Mouse (Mus musculus): ENCODE measurements around the gene Tyro3. TPM values are rescaled to one million over a fixed set of nuclear protein-coding genes. Genes with fewer than 3 reads are reported as not detected.

The Tyro3 gene
- polyA plus RNA-seq, 1 experiment from 2014 or later, result 15.7 TPM

DNA sequence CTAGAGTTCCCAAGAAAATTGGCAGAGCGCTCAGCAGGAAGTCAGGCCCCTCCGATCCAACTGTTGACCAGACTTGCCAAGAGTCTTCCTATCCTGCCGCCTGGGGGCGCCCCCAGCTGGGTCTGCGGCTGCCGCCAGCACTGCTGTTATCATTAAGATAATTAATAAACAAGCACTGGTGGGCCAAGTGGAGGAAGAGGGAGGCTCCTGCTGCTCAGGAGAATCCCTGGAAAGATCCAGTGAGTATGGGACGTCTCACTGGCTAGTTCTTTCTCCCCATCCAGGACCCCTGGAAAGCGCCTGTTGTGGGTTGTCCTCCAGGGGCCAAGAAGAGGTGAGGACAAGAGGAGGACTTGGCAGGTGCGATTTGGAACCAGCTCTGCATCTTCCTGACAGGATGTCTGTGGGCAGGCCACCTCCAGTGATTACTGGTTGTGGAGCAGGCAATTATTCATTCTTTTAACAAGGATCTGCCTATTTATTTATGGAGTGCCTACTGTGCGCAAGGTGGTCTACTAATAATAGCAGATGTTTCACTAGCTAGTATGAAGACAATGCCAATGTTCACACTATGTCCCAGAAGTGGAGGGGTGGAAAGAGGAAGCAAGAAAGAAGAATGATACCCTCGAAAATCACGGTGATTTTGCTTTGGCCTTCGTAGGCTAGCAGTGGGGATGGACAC is 854 bp downstream of the Tyro3 start:
- ATAC-seq, result no peak
- Histone ChIP-seq H3K27me3 (peaks cover 39% of the 10 kb centered on the region), H3K9me3 (no peaks in the 10 kb centered on the region), H3K4me2 (replicated peaks) (peak overlapping the region; percentile 97; the same call in 1 of the 2 replicates), H3K4me1 (replicated peaks) (peaks cover 31% of the 10 kb centered on the region), H3K9ac (replicated peaks) (no peak overlapping the region), H3K36me3 (no peaks in the 10 kb centered on the region), H3K4me3 (replicated peaks) (no peak overlapping the region; the same call in 1 of the 2 replicates), H3K27ac (no peak overlapping the region)
- WGBS, result 9% methylated on average over 13 of the region's 13 CpGs

DNA sequence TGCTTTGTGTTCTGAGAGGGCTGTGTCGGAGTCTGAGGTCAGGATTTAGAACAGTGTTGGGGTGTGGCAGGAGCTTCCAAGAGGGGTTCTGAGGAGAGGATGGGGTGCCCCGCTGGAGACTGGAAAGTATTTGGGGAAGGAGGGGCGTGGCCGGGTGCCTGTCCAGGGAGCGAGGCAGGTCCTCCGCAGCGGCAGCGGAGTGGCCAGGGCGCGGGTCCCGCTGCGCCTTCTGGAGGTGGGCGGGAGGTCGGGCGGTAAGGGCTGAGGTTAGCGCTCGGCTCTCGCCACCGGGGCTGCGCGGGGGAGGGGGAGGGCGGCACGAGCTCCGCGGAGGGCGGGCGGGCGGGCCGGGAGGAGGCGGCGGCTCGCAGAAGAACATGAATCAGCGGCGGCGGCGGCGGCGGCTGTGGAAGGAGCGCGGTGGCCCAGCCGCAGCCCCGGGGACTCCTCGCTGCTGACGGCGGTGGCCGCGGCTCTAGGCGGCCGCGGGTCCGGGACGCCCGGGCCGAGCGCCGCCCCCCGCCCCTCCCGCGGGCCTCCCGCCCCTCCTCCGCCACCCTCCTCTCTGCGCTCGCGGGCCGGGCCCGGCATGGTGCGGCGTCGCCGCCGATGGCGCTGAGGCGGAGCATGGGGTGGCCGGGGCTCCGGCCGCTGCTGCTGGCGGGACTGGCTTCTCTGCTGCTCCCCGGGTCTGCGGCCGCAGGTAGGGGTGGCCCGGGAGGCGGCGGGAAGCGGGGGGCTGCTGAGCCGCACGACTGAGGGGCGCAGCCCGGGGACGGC is 1.8 kb downstream of the Tyro3 start:
- ATAC-seq, result peak; percentile 69
- Histone ChIP-seq H3K36me3 (no peaks in the 10 kb centered on the region), H3K9me3 (no peaks in the 10 kb centered on the region), H3K4me3 (replicated peaks) (peak overlapping the region; percentile 80), H3K27ac (peak overlapping the region; percentile 14; the same call in 1 of the 2 replicates), H3K9ac (replicated peaks) (peak overlapping the region; percentile 87), H3K4me1 (replicated peaks) (peaks cover 41% of the 10 kb centered on the region), H3K27me3 (peaks cover 40% of the 10 kb centered on the region), H3K4me2 (replicated peaks) (peak overlapping the region; percentile 97)
- WGBS, result under 1% methylated on average over 55 of the region's 89 CpGs

- H3K27me3 ChIP-seq, result peaks cover 36% of the 10 kb centered on the region
- 0 out of 2 replicates have a peak overlapping the region, but pooled peaks have one; percentile 14 for H3K27ac ChIP-seq
- peaks cover 47% of the 10 kb centered on the region for H3K4me1 ChIP-seq (replicated peaks)
- no peaks in the 10 kb centered on the region for H3K36me3 ChIP-seq
- peak overlapping the region; percentile 80 for H3K4me3 ChIP-seq (replicated peaks)
- peak; percentile 8 for ATAC-seq
- H3K9ac ChIP-seq (replicated peaks), result peak overlapping the region; percentile 87
- H3K9me3 ChIP-seq, result no peaks in the 10 kb centered on the region
- H3K4me2 ChIP-seq (replicated peaks), result peak overlapping the region; percentile 97
- WGBS, result under 1% methylated on average over 20 of the region's 27 CpGs
Observed at GRCm38 (mm10) chr2:119799961-119800550, 2.5 kb downstream of the Tyro3 start.

- Histone ChIP-seq H3K9me3 (no peaks in the 10 kb centered on the region), H3K27me3 (peaks cover 36% of the 10 kb centered on the region), H3K27ac (no peak overlapping the region), H3K4me3 (replicated peaks) (peak overlapping the region; percentile 80), H3K4me1 (replicated peaks) (peaks cover 55% of the 10 kb centered on the region), H3K4me2 (replicated peaks) (peak overlapping the region; percentile 97), H3K36me3 (peaks cover 4% of the 10 kb centered on the region), H3K9ac (replicated peaks) (peak overlapping the region; percentile 87; the same call in 1 of the 2 replicates)
- 48% methylated on average over 15 of the region's 15 CpGs for WGBS
- ATAC-seq, result no peak
Observed at GRCm38 (mm10) chr2:119800876-119801846, 3.6 kb downstream of the Tyro3 start.

- 14% methylated on average over 10 of the region's 10 CpGs for WGBS
- peaks cover 13% of the 10 kb centered on the region for H3K36me3 ChIP-seq
- H3K27me3 ChIP-seq, result peaks cover 19% of the 10 kb centered on the region
- H3K4me1 ChIP-seq (replicated peaks), result peaks cover 55% of the 10 kb centered on the region
- peak overlapping the region; percentile 51; the same call in 1 of the 2 replicates for H3K27ac ChIP-seq
- H3K4me3 ChIP-seq (replicated peaks), result no peak overlapping the region
- peak; percentile 65 for ATAC-seq
- peak overlapping the region; percentile 31 for H3K4me2 ChIP-seq (replicated peaks)
- no peaks in the 10 kb centered on the region for H3K9me3 ChIP-seq
- H3K9ac ChIP-seq (replicated peaks), result no peak overlapping the region
Observed at GRCm38 (mm10) chr2:119802767-119803617, 5.5 kb downstream of the Tyro3 start.

GRCm38 (mm10) chr2:119803618-119804274 is 6.2 kb downstream of the Tyro3 start:
- peak overlapping the region; percentile 29; the same call in 1 of the 2 replicates for H3K9ac ChIP-seq (replicated peaks)
- peaks cover 57% of the 10 kb centered on the region for H3K4me1 ChIP-seq (replicated peaks)
- WGBS, result 10% methylated on average over 6 of the region's 6 CpGs
- H3K9me3 ChIP-seq, result no peaks in the 10 kb centered on the region
- ATAC-seq, result peak; percentile 25
- peaks cover 11% of the 10 kb centered on the region for H3K27me3 ChIP-seq
- no peak overlapping the region for H3K4me3 ChIP-seq (replicated peaks)
- H3K4me2 ChIP-seq (replicated peaks), result peak overlapping the region; percentile 5; the same call in 1 of the 2 replicates
- H3K27ac ChIP-seq, result peak overlapping the region; percentile 51; the same call in 1 of the 2 replicates
- H3K36me3 ChIP-seq, result peaks cover 21% of the 10 kb centered on the region

DNA sequence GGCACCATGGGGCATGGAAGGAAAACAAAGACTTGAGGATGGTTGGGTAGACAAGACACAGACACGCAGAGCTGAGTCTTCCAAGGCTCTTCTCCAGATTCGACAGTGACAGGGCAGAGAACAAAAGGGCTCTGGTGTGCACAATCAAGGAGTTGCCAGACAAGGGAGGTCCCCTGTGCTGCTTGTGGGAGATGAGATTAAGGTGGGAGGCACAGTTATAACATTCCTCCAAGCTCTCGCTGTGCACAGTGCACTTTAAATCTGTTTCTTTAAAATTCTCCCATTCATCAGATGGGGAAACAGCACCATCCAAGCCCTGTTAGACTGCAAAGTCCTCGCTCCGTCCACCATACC is 6.7 kb downstream of the Tyro3 start:
- no peak overlapping the region; the same call in 1 of the 2 replicates for H3K4me2 ChIP-seq (replicated peaks)
- H3K4me3 ChIP-seq (replicated peaks), result no peak overlapping the region
- H3K27me3 ChIP-seq, result peaks cover 11% of the 10 kb centered on the region; the same call in 1 of the 2 replicates
- H3K9me3 ChIP-seq, result no peaks in the 10 kb centered on the region
- H3K4me1 ChIP-seq (replicated peaks), result peaks cover 59% of the 10 kb centered on the region
- H3K9ac ChIP-seq (replicated peaks), result peak overlapping the region; percentile 29; the same call in 1 of the 2 replicates
- 21% methylated on average over 5 of the region's 5 CpGs for WGBS
- peaks cover 24% of the 10 kb centered on the region for H3K36me3 ChIP-seq
- 0 out of 2 replicates have a peak overlapping the region, but pooled peaks have one; percentile 51 for H3K27ac ChIP-seq
- ATAC-seq, result no peak

GRCm38 (mm10) chr2:119804776-119805175 is 7.2 kb downstream of the Tyro3 start:
- H3K27me3 ChIP-seq, result peaks cover 11% of the 10 kb centered on the region; the same call in 1 of the 2 replicates
- H3K9ac ChIP-seq (replicated peaks), result no peak overlapping the region
- 0 out of 2 replicates have a peak overlapping the region, but pooled peaks have one; percentile 25 for H3K27ac ChIP-seq
- no peak overlapping the region for H3K4me3 ChIP-seq (replicated peaks)
- peaks cover 59% of the 10 kb centered on the region for H3K4me1 ChIP-seq (replicated peaks)
- H3K4me2 ChIP-seq (replicated peaks), result peak overlapping the region; percentile 9; the same call in 1 of the 2 replicates
- H3K36me3 ChIP-seq, result peaks cover 28% of the 10 kb centered on the region
- H3K9me3 ChIP-seq, result no peaks in the 10 kb centered on the region
- WGBS, result 19% methylated on average over 9 of the region's 9 CpGs
- no peak for ATAC-seq

DNA sequence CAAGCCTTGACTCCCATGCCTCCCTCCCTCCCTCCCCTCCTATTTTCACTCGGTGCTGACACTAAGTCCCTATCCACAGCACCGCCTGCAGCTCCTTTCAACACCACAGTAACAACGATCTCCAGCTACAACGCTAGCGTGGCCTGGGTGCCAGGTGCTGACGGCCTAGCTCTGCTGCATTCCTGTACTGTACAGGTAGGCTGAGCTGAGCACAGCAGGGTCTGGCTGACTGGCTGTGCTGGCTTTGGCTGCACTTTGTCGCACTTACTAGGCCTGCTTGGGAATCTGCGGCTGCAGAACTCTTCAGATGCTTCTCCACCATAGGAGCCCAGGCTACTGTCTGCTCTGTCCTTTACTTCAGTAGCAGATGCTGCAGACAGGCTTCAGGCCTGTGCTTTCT is 8.0 kb downstream of the Tyro3 start:
- no peak overlapping the region for H3K4me3 ChIP-seq (replicated peaks)
- H3K4me1 ChIP-seq (replicated peaks), result peaks cover 51% of the 10 kb centered on the region
- H3K27ac ChIP-seq, result no peak overlapping the region
- WGBS, result 38% methylated on average over 8 of the region's 8 CpGs
- peak overlapping the region; percentile 23; the same call in 1 of the 2 replicates for H3K9ac ChIP-seq (replicated peaks)
- H3K36me3 ChIP-seq, result peaks cover 35% of the 10 kb centered on the region
- ATAC-seq, result no peak
- H3K9me3 ChIP-seq, result no peaks in the 10 kb centered on the region
- no peak overlapping the region for H3K4me2 ChIP-seq (replicated peaks)
- H3K27me3 ChIP-seq, result peaks cover 11% of the 10 kb centered on the region; the same call in 1 of the 2 replicates

GRCm38 (mm10) chr2:119808438-119808837 is 10.9 kb downstream of the Tyro3 start:
- Histone ChIP-seq H3K9me3 (no peaks in the 10 kb centered on the region), H3K9ac (replicated peaks) (no peak overlapping the region), H3K36me3 (peaks cover 61% of the 10 kb centered on the region), H3K27me3 (peaks cover 3% of the 10 kb centered on the region; the same call in 1 of the 2 replicates), H3K27ac (no peak overlapping the region), H3K4me3 (replicated peaks) (no peak overlapping the region), H3K4me2 (replicated peaks) (no peak overlapping the region), H3K4me1 (replicated peaks) (peaks cover 28% of the 10 kb centered on the region)
- ATAC-seq, result no peak
- 36% methylated on average over 4 of the region's 4 CpGs for WGBS

All from midbrain, embryonic 13.5 days (tissue).